Comparison of ENCODE assay signal across 28 mouse cellular contexts in genomic region chr2:162248296-162248695, GRCm38 (mm10).
DNase-seq lines count a peak whose midpoint lies in the region; ATAC-seq and TF ChIP-seq lines count a peak whose summit lies in the region.
"Had no signal": no experiment of that assay in that cellular context is flagged by ENCODE, and none has a peak within 500 bp of the region (broad histone marks: within the 10 kb centered on the region; RNA-seq: fewer than 3 reads in every experiment).

No protein-coding gene starts in this region.

- H3K4me2 ChIP-seq in midbrain, embryonic 11.5 days: no peak overlapping the region
- H3K4me2 ChIP-seq in midbrain, embryonic 13.5 days (replicated peaks): no peak overlapping the region
- H3K4me2 ChIP-seq: hindbrain, embryonic 14.5 days; intestine, embryonic 15.5 days; limb, embryonic 15.5 days; lung, embryonic 15.5 days; midbrain, embryonic 12.5 days; neural tube, embryonic 12.5 days; stomach, embryonic 15.5 days had no signal

- H3K27ac ChIP-seq in midbrain, embryonic 11.5 days (ENCODE audit: low read depth, low read length): no peak overlapping the region
- H3K27ac ChIP-seq in midbrain, embryonic 13.5 days: no peak overlapping the region
- H3K27ac ChIP-seq in cerebellum, adult 2 months (ENCODE audit: insufficient read depth, low read length): no peak overlapping the region
- H3K27ac ChIP-seq: embryonic facial prominence, embryonic 10.5 days; hindbrain, embryonic 14.5 days; intestine, embryonic 15.5 days; layer of hippocampus, adult 2 months; limb, embryonic 15.5 days; liver, embryonic 14.5 days; lung, embryonic 15.5 days; midbrain, embryonic 12.5 days; neural tube, embryonic 12.5 days; stomach, embryonic 15.5 days had no signal

- no peaks in the 10 kb centered on the region for H3K9me3 ChIP-seq in midbrain, embryonic 11.5 days (ENCODE audit: control insufficient read depth, low read length)
- H3K9me3 ChIP-seq in midbrain, embryonic 13.5 days: no peaks in the 10 kb centered on the region
- H3K9me3 ChIP-seq: embryonic facial prominence, embryonic 10.5 days; intestine, embryonic 15.5 days; limb, embryonic 15.5 days; lung, embryonic 15.5 days; midbrain, embryonic 12.5 days; neural tube, embryonic 12.5 days; stomach, embryonic 15.5 days had no signal

- ATAC-seq in midbrain, embryonic 11.5 days (ENCODE audit: low FRiP score): no peak
- ATAC-seq in midbrain, embryonic 13.5 days: no peak
- ATAC-seq: forebrain, postnatal 0 days; intestine, embryonic 15.5 days had no signal

- no peaks in the 10 kb centered on the region for H3K36me3 ChIP-seq in midbrain, embryonic 11.5 days (ENCODE audit: control insufficient read depth, insufficient read depth, low read length)
- H3K36me3 ChIP-seq in midbrain, embryonic 13.5 days: no peaks in the 10 kb centered on the region
- H3K36me3 ChIP-seq: embryonic facial prominence, embryonic 10.5 days; intestine, embryonic 15.5 days; limb, embryonic 15.5 days; lung, embryonic 15.5 days; midbrain, embryonic 12.5 days; neural tube, embryonic 12.5 days; stomach, embryonic 15.5 days had no signal

- intact Hi-C loops in heart, postnatal 25 days (cut with DNase I): no loop called here

- TF ChIP-seq CTCF in cerebellum, adult 2 months (IDR thresholded peaks at IDR 0.05; ENCODE audit: borderline replicate concordance, insufficient read depth, low read depth, low read length): no peak

- no peaks in the 10 kb centered on the region for H3K27me3 ChIP-seq in midbrain, embryonic 11.5 days (ENCODE audit: control insufficient read depth, insufficient read depth, low read length)
- H3K27me3 ChIP-seq in midbrain, embryonic 13.5 days: no peaks in the 10 kb centered on the region
- no peaks in the 10 kb centered on the region for H3K27me3 ChIP-seq in cerebellum, adult 2 months (ENCODE audit: control insufficient read depth, insufficient read depth, low read length)
- H3K27me3 ChIP-seq: intestine, embryonic 15.5 days; limb, embryonic 15.5 days; lung, embryonic 15.5 days; midbrain, embryonic 12.5 days; neural tube, embryonic 12.5 days; stomach, embryonic 15.5 days had no signal

- no peaks in the 10 kb centered on the region for H3K4me1 ChIP-seq in midbrain, embryonic 11.5 days (ENCODE audit: control insufficient read depth, insufficient read depth, low read length)
- H3K4me1 ChIP-seq in midbrain, embryonic 13.5 days (replicated peaks): no peaks in the 10 kb centered on the region
- peaks cover 11% of the 10 kb centered on the region for H3K4me1 ChIP-seq in cerebellum, adult 2 months (ENCODE audit: control insufficient read depth, insufficient read depth, low read length)
- H3K4me1 ChIP-seq: embryonic facial prominence, embryonic 10.5 days; intestine, embryonic 15.5 days; limb, embryonic 15.5 days; lung, embryonic 15.5 days; midbrain, embryonic 12.5 days; neural tube, embryonic 12.5 days; stomach, embryonic 15.5 days had no signal

- H3K4me3 ChIP-seq in midbrain, embryonic 11.5 days (ENCODE audit: low read depth, low read length): no peak overlapping the region
- H3K4me3 ChIP-seq in midbrain, embryonic 13.5 days (replicated peaks): no peak overlapping the region
- H3K4me3 ChIP-seq in cerebellum, adult 2 months (replicated peaks; ENCODE audit: insufficient read depth, low read depth, low read length): no peak overlapping the region
- H3K4me3 ChIP-seq: embryonic facial prominence, embryonic 10.5 days; intestine, embryonic 15.5 days; layer of hippocampus, adult 2 months; limb, embryonic 15.5 days; lung, embryonic 15.5 days; midbrain, embryonic 12.5 days; neural tube, embryonic 12.5 days; stomach, embryonic 15.5 days had no signal

- DNase-seq in heart, adult 11 months: peak; percentile 51
- DNase-seq in heart, postnatal 25 days (ENCODE audit: low spot score): no peak
- DNase-seq in midbrain, embryonic 11.5 days (ENCODE audit: low spot score, missing footprints): peak; percentile 17
- DNase-seq in cerebellum, adult 2 months: peak; percentile 64 to 73
- DNase-seq in cerebellum, postnatal 25 days: peak; percentile 67 to 79
- DNase-seq in adrenal gland, adult 8-10 months: no peak
- DNase-seq in adipocyte (ENCODE audit: low spot score): no peak
- DNase-seq: adrenal gland, postnatal 36 days; forebrain, postnatal 0 days; gastrocnemius, postnatal 14 days; heart, adult 18-20 months; heart, postnatal 36 days; kidney, adult 9 months; kidney, postnatal 14 days; retina, postnatal 1 day; right cerebral cortex, postnatal 4 days; thymus, postnatal 4 days had no signal

- 88% methylated on average over 4 of the region's 4 CpGs for WGBS in midbrain, embryonic 11.5 days
- WGBS in midbrain, embryonic 13.5 days: 89% methylated on average over 4 of the region's 4 CpGs
- 17% methylated on average over 4 of the region's 4 CpGs for WGBS in cerebellum, adult 2 months

- no peak for TF ChIP-seq POLR2A in cerebellum, adult 2 months (IDR thresholded peaks at IDR 0.05; ENCODE audit: borderline replicate concordance, insufficient read depth, low read length)

- H3K9ac ChIP-seq in midbrain, embryonic 11.5 days (ENCODE audit: low read length): no peak overlapping the region
- no peak overlapping the region for H3K9ac ChIP-seq in midbrain, embryonic 13.5 days (replicated peaks)
- H3K9ac ChIP-seq: forebrain, postnatal 0 days; hindbrain, embryonic 14.5 days; intestine, embryonic 15.5 days; limb, embryonic 15.5 days; liver, embryonic 14.5 days; lung, embryonic 15.5 days; midbrain, embryonic 12.5 days; neural tube, embryonic 12.5 days; stomach, embryonic 15.5 days had no signal

Comparison
In these comparisons a context has a peak if more than half of its experiments do, and no peak if none do; other contexts are left out.
1. DNase-seq: peak in heart, adult 11 months (single experiment), midbrain, embryonic 11.5 days (single experiment), cerebellum, adult 2 months (2 of 2) and cerebellum, postnatal 25 days (2 of 2); none in heart, postnatal 25 days (single experiment), adrenal gland, adult 8-10 months (single experiment) and adipocyte (single experiment).